Mouse (Mus musculus) kidney, postnatal 36 days (tissue): ENCODE results near the gene Arl8a.
A peak's percentile ranks its signal among the peaks of the same experiment; 100 is the strongest.

Source experiments
- DNase-seq, 2 experiments: peaks; one replicate each; pipeline ENCODE4 v3.0.0; 2021 to 2022; ENCODE audit warnings: mixed read lengths in 2 of 2

The Arl8a gene

DNA sequence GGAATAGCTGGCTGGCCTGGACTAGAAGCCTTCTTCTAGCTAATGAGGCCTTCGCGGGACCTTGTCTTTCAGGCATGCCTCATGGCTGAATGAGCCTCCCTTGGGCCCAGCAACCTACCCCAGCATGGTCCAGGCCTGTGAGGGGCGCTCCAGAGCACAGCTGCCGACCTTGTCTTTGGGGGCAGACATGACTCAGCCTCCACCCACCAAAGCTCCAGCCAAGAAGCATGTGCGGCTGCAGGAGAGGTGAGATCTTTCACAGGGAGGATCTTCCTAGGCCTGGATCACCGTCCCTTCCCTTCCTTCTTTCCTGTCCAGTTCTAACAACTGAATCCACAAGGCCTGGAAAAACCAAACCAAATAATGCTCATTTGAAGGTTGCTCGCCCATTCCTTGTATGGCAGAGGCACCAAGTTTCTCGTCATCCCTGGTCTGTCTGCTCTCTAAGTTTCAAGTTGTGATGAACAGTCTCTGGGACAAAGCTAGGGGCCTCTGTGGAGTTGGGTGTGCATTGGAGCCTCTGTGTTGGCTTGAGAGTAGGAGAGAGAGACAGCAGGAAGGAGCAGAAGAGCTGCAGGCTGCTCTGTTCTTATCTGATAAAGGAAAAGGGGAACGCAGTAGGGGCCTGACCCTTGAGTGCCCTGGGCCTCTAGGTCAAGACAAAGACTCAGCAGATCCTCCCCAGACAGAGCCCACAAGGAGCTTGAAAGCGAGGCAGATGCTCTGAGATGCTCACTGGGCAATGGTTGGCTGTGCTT is 12.8 kb upstream of the Arl8a start:
- no peak for DNase-seq

DNA sequence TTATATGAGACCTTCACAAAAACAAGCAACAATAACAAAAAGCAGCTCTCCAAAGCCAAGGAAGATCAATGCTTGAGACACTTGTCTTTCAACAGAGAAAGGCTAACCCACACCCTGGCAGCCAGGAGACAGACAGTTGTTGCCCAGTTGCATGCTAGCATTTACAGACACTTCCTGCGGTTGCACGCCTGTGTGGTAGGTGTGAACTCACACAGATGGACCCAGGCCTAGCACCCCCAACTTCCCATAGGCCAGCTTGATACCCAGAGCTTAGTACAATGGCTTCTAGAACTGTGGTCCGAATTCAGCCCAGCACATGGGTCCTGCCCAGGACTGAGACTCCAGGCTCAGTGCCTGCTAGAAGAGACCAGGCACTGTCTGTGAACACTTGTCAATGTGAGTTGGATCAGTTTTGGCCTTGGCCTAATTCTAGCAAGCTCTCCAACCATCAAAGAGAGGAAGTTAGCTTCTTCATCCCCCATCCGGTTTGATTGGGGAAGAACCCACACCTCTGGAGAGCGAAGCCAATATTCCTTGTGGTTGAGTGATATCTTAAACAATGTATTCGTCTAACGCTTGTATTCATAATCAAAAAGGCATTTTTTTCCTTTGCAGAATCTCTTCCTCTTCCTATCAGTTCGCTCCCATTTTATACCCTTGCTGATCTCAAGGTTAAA is 11.4 kb upstream of the Arl8a start:
- DNase-seq, result no peak

DNA sequence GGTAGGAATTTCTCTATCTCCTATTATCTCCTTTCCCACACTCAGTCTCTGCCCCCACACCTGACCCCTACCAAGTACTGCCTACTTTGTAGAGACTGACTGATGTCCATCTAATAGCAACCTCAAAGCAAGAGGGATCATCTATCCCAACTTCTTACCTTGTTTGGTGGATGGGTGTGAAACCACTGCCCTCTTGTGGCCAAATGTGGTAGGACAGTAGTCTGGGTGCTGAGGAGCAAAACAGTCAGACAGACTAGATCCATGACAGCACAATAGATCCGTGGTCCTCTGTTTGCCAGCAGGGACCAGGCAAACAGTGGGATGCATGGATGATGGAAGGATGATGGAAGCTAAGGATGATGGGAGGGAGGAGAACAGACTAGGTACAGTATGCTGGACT is 10.1 kb upstream of the Arl8a start:
- peak; percentile 56 to 81 for DNase-seq

DNA sequence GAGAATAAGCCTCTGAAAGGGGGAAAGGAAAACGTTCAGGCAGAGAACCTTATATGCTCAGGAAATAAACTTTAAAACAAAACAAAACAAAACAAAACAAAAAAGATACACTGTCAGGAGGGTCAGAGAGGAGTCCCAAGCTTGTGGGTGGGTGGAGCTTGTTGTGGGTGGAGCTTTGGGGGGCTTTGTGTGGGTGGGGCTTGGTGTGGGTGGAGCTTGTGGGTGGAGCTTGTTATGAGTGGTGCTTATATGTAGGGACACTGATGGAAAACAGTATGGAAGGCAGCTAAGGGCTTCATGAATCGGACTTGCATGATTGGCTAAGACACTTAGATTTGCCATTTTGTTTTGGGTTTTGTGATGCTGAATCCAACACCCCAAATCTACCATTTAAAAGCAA is 6.7 kb upstream of the Arl8a start:
- no peak for DNase-seq

DNA sequence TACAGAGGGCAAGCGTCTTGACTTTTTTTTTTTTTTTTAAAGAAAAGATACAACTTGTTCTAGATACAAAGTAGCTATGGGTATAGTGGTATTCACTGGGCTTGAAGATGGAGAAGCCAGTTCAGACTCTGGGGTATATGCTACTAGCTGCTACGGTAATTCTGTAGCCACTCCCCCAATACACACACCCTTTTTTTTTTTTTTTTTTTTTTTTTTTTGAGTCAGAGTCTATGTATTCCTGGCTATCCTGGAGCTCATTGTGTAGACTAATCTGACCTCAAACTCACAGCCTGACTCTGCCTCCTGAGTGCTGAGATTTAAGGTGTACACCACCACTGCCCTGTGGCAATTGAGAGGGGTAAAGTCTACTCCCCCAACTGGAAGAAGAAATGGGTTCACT is 4.2 kb upstream of the Arl8a start:
- DNase-seq, result no peak

DNA sequence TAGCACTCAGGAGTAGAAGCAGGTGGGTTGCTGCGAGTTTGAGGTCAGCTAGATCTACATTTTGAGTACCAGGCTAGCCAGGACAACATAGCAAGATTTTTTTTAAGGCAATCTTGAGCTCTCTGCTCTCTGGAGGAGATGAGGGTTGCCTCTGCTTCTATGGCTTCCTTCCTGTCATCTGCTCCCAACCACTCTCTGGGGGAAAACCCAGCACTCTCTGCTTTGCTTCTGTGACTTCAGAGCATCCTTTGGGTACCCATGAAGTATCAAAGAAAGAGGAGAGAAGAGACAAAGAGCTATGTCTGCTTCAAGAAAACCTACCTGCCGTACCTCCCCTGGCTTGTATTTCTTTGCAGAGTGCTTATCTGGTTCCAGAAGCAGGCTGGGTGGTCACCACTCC is 2.7 kb upstream of the Arl8a start:
- DNase-seq, result no peak

DNA sequence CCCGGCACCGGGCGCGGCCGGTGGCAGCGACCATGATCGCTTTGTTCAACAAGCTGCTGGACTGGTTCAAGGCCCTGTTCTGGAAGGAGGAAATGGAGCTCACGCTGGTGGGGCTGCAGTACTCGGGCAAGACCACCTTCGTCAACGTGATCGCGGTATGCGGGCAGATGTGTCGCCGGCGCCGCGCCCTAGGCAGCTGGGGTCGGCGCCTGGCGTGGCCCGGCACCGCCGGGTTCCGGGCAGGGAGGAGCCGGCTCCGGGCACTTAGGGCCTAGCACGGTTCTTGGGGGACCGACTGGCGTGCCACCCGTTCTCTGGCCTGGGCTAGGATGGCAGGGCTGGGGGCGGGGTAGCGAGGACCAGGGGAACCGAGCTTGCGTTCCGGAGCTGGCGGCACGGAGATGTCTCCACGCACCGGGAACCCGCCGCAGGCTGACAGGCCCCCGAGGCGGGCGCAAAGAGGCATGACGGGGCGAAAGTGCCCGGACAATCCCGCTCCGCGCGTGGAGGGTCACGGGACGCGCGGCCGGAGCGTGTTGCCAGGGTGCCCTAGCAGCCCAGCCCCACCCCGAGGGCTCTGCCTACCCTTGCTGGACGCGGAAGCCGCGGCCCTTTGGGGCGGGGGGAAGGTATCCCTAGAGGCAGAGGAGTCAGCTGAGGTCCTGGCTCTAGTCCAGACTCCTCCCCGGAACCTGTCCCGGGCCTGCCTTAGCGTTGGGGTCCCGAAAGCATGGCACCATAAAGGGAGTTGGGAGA is 500 bp downstream of the Arl8a start:
- peak; percentile 95 to 96 for DNase-seq

DNA sequence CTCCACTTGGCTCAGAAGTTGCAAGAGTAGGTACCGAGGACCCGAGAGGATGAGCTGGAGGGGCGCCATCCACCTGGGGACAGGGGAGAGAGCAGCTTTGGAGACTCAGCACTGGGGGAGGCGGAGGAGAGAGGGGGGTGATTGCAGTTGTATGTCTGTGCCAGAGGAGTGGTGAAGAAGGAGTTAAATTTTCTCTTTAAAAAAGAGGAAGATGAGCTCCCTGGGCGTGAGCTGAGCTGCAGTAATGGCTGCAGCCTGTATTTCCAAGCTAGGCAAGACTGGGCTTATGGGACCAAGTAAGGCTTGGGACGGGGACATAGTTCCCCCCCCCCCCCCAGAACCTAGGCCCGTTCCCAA is 1.1 kb downstream of the Arl8a start:
- no peak for DNase-seq

DNA sequence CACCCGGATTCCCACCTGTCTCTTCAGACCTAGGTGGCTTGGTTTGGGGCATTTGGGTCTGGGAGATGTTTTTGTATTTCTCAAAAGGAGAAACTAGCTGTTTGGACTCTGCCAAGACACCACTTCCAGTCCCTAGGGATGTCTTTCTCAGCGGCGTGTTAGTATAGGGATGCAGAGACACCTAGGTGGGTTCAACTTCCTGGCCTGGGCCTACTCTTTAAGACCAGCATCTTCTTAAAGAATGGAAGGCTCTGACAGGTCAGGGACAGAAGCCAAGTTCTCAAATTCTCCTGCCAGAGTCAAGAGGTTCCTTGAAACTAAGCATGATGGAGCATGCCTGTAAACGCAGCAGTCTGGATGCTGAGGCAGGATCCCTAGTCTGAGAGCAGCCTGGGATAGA is 1.9 kb downstream of the Arl8a start:
- DNase-seq, result no peak

DNA sequence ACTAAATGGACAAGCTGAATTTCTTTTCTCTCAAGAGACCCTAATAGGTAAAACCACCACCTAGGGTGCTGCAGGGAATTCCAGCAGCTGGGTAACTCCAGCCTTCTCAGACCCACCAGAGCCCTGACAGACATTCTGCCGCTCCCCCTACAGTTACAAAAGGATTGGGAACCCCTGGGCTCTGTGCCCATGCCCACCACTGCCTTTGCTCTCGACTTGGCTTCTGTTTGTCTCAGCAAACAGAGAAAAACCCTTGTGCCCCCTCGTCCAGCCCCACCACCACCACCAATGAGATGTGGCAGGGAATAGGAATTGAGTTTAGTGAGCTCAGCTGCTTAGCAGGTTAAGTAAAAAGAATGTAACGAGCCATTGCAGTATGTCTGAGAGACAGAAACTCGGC is 2.4 kb downstream of the Arl8a start:
- no peak for DNase-seq

DNA sequence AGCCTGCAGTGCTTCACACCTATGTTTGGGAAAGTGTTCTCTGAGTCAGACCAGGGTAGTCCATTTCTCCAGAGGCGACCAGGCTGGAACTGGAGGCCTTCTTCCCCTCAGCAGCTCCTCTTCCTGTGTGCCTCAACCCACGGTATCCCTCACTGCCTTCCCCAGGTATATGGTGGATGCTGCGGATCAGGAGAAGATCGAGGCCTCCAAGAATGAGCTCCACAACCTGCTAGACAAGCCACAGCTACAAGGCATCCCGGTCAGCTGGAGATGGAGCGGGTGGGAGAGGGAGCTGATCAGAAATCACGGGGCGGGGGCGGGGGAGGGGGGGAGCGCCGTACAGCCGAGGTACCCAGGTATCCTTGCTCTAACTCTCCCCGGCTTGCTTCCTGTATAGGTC is 7.4 kb downstream of the Arl8a start:
- no peak for DNase-seq

DNA sequence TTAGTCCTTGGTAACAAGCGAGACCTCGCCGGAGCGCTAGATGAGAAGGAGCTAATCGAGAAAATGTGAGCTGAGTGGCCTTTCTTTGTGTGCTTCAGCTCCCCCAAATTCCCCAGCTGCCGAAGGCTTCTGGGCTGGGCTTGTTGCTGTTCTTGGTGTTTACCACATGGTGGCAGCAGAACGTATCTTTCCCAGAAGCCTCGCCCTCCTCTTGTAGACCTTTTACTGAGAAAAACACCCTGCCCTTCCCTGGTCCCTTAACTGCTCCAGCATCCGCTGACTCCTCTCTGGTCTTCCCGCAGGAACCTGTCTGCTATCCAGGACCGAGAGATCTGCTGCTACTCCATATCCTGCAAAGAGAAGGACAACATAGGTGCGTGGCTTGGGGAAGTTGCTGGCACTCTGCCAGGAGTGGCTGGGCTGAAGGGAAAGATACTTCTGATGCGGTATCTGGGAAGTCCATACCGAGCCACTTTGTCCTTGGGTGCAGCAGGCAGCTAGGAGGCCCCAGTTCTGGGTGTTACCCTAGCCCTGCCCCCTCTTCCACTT is 7.9 kb downstream of the Arl8a start:
- DNase-seq, result peak; percentile 70 to 74

DNA sequence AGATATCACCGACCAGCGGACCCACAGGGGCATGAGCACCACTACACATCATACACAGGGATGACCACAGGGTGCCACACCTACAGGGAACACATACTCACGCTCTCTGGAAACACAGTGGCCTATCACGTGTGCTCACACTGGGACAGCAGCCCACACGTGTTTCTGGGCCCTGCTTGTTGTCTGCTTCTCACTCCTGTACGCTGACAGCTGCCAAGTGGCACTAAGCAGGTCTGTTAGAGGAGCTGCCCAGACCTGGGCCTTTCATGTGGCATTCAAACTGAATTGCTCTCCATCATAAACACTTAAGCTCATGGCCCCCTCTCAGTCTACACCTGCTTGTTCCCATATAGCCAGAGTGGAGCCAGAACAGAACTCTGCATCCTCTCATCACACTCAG is 9.7 kb downstream of the Arl8a start:
- no peak for DNase-seq

DNA sequence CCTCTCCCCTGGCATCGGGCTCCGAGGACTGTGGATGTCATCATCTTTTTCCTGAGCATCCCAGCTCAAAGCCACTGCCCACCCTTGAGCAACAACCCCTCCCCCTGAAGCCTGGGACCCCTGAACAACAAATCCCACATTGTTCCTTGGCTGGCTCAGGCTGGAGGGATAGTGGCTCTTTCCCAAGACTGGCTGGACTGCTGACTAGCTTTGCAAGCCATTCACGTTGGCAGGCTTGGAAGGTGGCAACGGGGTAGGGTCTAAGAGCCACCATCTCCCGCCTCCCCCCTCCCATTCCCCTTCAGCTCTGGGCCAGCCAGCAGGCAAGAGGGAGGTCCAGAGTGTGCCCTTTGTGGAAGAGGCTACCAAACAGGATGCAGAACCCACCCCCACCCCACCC is 12.0 kb downstream of the Arl8a start:
- no peak for DNase-seq

DNA sequence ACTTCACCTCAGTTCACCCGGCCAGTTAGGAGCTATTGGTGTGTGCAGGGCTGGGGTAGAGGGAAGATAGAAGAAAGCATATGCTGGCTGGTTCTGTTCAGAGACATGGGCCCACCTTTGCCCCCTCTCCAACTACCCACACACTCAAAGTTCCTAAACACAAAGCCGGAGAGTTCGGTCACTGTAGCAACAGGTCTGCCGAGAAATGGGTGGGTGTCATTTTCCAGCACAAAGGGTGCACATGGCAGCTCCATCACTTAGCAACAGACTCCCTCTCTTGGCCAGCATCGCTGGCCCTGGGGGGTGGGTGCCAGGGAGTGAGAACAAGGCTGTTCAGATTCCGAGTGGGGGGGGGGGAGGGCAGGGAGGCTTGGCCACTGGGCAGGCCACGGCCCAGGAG is 12.4 kb downstream of the Arl8a start:
- DNase-seq, result no peak

DNA sequence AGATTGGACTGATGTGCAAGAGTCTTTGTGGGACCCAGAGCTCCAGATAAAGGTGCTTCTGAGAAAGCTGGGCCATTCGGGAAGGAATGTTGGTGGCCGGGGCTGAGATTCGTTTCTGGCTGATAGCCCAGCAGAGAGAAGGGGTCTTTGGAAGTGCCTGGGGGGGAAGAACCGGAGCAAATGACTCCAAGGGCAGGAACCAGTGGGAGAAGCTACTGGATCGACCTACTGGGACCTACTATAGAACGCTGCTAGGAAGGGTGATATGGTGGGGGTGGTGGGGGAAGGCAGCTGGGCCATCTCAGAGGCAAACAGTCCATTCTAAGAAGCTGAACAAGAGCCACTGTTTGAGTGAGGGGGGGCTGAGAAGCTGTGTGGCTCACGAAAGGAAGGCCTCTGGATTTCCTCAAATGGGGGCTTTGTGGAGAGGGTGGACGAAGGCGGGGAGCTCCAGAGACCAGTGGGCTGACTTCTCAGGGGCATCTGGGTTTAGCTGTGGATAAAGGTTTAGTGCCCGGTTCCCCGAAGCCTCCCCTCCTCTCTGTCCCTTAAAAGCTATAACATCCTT is 13.0 kb downstream of the Arl8a start:
- DNase-seq, result no peak

DNA sequence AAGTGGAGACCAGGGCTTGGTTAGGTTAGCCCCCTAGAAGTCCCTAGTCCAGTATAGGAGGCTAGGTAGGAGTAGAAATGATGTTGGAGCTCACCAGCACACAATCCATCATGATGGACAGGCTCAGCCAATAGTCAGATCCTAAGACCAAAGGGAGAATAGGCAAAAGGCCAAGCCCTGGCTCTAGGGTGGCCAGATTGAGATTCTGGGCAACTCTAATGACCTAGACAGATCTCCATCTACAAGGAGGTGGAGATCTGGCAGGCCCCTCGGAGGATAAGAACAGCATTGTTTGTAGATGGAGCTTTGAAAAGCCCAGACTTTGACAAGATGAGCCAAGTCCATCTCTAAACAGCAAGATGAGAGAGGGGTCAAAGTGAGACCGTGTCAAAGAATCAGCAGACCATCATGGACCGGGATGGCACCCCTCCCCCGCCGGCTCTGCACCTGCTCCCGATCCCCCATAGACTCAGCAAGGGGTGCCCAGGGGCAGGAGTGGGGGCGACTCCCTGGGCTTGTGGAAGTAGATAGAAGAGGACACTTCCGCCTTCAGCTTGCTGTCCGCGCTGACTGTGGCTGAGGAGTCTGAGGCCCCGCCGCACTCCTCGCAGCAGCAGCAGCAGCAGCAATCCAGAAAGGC is 13.9 kb downstream of the Arl8a start:
- no peak for DNase-seq

DNA sequence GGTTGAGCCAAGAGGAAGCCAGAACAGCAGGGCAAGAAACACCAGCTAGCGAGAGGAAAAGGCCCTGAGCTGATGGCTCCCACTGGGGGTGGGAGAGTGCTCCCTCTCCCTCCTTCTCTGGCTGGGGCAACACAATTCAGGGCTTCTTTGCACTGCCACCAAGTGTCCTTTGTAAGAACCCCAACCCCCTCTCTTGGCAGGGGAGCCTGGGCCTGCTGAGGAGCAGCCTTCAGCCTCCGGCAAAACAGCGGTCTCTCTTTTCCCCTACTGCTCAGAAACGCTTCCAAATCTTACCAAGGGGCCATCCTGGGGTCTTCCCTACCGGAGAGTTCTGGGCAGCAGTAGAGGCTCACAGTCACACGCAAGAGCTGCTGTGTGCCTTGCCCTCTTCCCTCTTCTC is 16.1 kb downstream of the Arl8a start:
- DNase-seq, result no peak

DNA sequence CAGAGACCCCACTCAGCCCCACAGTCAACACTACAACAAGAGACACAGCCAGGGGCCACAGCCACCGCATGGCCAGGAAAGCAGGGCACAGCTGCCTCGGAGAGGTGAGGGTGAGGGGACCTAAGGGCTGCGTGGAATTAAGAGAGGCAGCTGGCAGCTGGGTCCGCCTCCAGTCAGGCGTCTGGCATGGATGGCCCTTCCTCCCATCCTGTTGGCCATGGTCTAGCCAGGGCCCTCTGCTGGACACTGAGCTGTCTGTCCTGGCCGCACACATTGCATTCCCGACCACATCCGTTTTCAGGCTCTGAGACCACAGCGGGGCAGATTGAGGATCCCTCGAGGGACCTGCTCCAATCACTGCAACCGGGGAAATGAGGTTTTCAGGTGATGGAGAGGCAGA is 20.8 kb downstream of the Arl8a start, which contains the start of gene Gpr37l1:
Gene Gpr37l1 (minus strand): TSS at position 247 of the 400 bp plus-strand sequence.
- no peak for DNase-seq

DNA sequence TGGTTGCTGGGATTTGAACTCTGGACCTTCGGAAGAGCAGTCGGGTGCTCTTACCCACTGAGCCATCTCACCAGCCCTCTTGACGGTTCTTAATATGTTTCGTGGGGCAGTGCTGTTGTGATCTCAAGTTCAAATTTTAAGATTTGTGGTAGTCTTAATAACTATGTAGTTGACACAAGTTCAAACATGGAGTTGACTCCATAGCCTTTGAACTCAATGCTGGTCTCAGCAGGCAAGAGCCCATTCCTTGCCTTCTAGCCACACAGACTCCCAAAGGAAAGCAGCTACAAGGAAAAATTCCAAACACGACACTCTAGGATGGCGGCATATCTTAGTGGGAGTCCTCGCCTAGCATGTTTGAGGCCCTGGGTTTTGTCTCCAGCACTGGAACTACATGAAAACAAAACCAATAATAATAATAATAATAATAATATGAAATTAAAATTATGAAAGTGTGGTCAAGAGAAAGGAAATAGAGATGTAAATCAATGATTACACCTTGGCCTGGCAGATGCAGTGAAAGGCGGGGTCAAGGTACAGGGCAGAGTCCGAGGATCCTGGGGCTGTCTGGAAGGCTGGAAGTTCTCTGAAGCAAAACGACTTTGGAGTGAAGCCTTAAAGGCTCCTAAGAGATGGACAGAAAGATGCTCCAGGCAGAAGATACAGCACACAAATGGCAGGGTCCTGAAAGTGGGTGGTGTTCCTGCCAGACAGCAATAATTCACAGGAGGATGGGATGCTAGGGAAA is 22.0 kb downstream of the Arl8a start:
- DNase-seq, result peak; percentile 86 to 88

DNA sequence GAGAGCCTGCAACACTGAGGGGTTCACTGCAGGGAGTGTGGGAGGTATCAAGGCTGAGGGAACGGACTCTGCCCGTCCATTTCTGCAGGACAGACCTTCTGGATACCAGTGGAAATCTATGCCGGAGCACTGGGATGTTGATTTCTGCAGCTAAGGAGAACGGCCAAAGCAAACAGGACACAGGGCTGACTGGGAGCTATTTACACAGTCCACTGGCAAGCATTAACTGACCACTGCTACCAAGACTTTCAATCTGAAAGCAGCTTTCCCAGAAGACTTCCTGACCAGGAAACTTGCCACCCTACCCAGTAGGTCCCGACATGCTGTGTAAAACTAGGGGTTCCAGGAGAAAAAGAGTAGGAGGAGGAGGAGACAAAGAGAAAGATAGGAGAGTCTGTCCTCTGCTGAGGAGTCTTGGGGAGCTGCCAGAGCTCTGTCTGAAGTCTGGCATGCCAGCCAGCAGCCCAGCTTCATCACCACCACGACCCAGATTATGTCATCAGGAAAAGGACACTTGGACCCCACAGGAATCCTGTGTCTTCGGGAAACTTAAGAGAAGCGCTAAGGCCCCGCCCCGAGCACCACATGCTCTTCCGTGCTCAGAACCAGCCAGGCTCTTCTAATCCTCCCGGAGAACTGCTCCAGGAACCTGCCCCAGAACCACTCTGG is 23.1 kb downstream of the Arl8a start:
- DNase-seq, result peak; percentile 84 to 86
